Mouse (Mus musculus) hindbrain, embryonic 12.5 days (tissue): ENCODE measurements at regions not wholly inside any gene's neighbourhood (a gene's known extent, or its start where the extent isn't known, plus 50 kb on each side); places are given as distances from the start of the nearest gene placed in this dataset.

Experiments
- ATAC-seq: fragments of 200-750 bp; cut with Nextera tagmentation; 2 replicates; pipeline ENCODE4 v1.8.0; 2017; ENCODE audit warnings: moderate TSS enrichment; ENCODE audit not compliant: low FRiP score
- H3K27ac ChIP-seq: fragments of 300-500 bp; sonication (generic); 2 replicates; pipeline ENCODE4 v1.5.1; 2016; ENCODE audit warnings: mild to moderate bottlenecking
- H3K27me3 ChIP-seq: fragments of 300-500 bp; sonication (generic); 2 replicates; pipeline ENCODE4 v1.6.1; 2016; ENCODE audit warnings: mild to moderate bottlenecking
- H3K36me3 ChIP-seq: fragments of 300-500 bp; sonication (generic); 2 replicates; pipeline ENCODE4 v1.6.1; 2016; ENCODE audit warnings: mild to moderate bottlenecking
- H3K4me1 ChIP-seq: fragments of 300-500 bp; sonication (generic); 2 replicates; pipeline ENCODE4 v1.6.1; 2016
- H3K4me2 ChIP-seq: fragments of 300-500 bp; sonication (generic); replicated peaks from 2 replicates; pipeline ENCODE4 v1.6.1; 2016; ENCODE audit warnings: mild to moderate bottlenecking
- H3K4me3 ChIP-seq: fragments of 300-500 bp; sonication (generic); 2 replicates; pipeline ENCODE4 v1.5.1; 2016; ENCODE audit warnings: mild to moderate bottlenecking
- H3K9ac ChIP-seq: fragments of 300-500 bp; sonication (generic); 2 replicates; pipeline ENCODE4 v1.6.1; 2016; ENCODE audit warnings: mild to moderate bottlenecking, moderate library complexity
- H3K9me3 ChIP-seq: fragments of 300-500 bp; sonication (generic); replicated peaks from 2 replicates; pipeline ENCODE4 v1.6.1; 2016; ENCODE audit warnings: mild to moderate bottlenecking
- WGBS: fragments of 180-500 bp; shearing (Covaris S2); methylation state at CpG from one replicate; pipeline ENCODE4 v1.1.7; 2016; 5-methylcytosine and 5-hydroxymethylcytosine counted together

DNA sequence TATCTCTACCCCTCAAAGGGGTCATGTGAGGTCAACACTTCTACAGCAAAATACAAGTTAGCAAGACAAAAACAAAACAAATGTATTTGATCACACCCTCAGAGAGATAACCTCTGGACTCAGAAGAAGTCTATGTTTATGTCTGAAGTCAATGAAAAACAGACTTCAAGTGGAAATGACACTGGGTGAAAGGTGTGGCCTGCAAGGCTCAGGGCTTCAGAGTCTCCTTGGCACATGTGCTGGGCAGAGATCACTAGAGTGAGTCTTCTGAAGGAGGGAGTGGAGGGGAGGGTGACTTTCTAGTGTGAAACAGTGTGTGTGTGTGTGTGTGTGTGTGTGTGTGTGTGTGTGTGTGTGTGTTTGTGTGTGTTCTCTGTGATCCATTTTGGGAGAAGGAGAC is 68.2 kb downstream of the Il12a start:
- no peak overlapping the region for H3K9ac ChIP-seq

DNA sequence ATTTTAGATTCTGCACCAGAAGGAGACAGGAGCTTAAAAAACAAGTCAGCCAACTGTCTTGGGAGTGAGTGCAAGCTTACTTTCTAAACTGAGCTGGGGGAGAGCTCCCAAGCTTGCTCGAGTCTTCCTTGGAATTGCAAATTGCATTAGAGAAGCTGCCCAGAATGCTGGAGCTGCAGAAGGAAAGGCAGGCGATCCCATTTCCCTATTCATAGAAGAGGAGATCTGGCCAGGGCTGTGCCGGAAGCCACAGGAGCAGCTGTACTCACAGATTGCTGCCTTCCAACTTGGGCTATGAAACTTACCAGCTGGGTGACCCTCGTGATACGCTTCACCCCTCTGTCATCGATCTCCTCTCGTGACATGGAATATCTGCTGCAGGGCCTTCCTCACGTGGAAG is 68.9 kb downstream of the Il12a start:
- WGBS = 43% methylated on average over 8 of the region's 8 CpGs
- ATAC-seq = no peak

More for the DNA sequence above, 68.2 kb downstream of the Il12a start:
- Histone ChIP-seq H3K4me3 (no peak overlapping the region), H3K9me3 (no peaks in the 10 kb centered on the region), H3K4me2 (no peak overlapping the region), H3K36me3 (no peaks in the 10 kb centered on the region), H3K4me1 (peaks cover 9% of the 10 kb centered on the region; the same call in 1 of the 2 replicates), H3K27ac (no peak overlapping the region), H3K27me3 (no peaks in the 10 kb centered on the region)
- no peak for ATAC-seq

DNA sequence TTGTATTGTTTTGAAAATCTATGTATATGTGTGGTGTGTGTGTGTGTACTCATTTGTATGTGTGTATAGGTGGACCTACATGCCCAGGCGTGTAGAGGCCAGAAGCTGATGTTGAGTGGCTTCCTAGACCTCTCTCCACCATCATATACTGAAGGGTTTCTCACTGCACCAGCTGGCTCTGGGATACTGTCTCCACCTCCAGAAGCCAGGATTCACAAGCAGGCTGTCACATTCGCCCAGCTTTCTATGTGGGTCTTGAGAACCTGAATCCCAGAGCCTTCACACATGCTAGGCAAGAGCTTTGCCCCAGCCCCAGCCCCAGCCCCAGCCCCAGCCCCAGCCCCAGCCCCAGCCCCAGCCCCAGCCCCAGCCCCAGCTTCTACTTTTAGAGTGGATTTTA is 70.4 kb downstream of the Il12a start:
- Histone ChIP-seq H3K4me3 (no peak overlapping the region), H3K27me3 (no peaks in the 10 kb centered on the region), H3K4me1 (peaks cover 9% of the 10 kb centered on the region; the same call in 1 of the 2 replicates), H3K9ac (no peak overlapping the region), H3K36me3 (no peaks in the 10 kb centered on the region), H3K9me3 (no peaks in the 10 kb centered on the region), H3K27ac (no peak overlapping the region), H3K4me2 (no peak overlapping the region)
- no peak for ATAC-seq
- 74% methylated on average over 2 of the region's 2 CpGs for WGBS

More for the DNA sequence above, 68.9 kb downstream of the Il12a start:
- Histone ChIP-seq H3K9me3 (no peaks in the 10 kb centered on the region), H3K9ac (no peak overlapping the region), H3K4me3 (no peak overlapping the region), H3K36me3 (no peaks in the 10 kb centered on the region), H3K27me3 (no peaks in the 10 kb centered on the region), H3K4me2 (no peak overlapping the region), H3K27ac (no peak overlapping the region), H3K4me1 (peaks cover 9% of the 10 kb centered on the region; the same call in 1 of the 2 replicates)

DNA sequence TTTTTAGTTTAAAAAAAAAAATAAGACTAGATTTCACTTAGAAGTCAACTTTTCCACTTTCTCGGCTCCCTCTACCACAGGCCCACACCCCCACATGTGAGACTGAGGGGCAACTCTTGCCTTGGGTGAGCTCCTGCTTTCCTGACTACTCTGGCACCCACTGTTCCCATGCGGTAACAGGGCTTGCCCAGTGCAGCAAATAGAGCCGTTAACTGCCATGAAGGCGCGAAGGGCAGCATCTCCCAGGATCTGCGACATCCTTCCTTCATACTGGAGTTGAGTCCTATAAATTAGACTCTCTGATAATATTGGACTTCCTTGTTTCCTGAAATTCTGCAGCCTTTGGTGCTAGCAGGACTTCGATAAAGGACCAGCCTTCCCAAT is 70.8 kb downstream of the Il12a start:
- no peaks in the 10 kb centered on the region for H3K36me3 ChIP-seq
- no peaks in the 10 kb centered on the region for H3K9me3 ChIP-seq
- H3K27me3 ChIP-seq = no peaks in the 10 kb centered on the region
- no peak for ATAC-seq
- no peak overlapping the region for H3K9ac ChIP-seq
- no peak overlapping the region for H3K4me3 ChIP-seq
- no peak overlapping the region for H3K4me2 ChIP-seq
- H3K27ac ChIP-seq = no peak overlapping the region
- 69% methylated on average over 7 of the region's 7 CpGs for WGBS
- peaks cover 9% of the 10 kb centered on the region; the same call in 1 of the 2 replicates for H3K4me1 ChIP-seq

DNA sequence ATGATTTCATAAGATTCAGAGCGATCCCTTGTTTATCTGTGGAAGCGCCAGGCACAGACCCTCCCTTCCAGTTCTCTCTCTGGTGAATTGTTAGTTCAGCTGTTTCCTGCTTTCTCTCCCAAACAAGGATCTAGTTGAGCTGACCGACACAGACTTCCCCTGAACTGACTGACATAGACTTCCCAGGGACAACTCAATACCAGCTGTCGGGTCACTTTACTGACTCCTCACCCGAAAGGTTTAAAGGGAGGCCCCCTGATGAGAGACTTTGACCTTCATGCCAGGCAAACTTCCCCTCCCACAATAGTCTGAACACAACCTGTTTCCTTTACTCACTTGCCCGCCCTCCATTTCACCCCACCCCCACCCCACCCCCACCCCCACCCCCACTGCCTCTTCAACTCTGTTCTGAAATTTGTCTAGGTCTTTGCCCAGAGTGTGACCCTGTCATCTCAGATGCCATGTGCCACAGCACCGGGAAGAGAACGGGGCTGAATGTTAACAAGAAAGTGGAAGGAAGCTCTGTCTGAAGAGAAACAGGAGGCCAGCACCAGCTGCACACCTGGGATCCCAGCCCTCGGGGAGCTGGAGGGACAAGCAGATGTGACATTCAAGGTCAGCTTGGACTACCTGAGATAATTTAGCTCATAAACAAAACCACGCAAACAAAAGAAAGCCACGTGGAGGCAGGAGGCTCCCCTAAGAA is 71.3 kb downstream of the Il12a start:
- Histone ChIP-seq H3K9me3 (no peaks in the 10 kb centered on the region), H3K27ac (no peak overlapping the region), H3K4me1 (peaks cover 9% of the 10 kb centered on the region; the same call in 1 of the 2 replicates), H3K4me3 (no peak overlapping the region), H3K4me2 (no peak overlapping the region), H3K9ac (no peak overlapping the region), H3K36me3 (no peaks in the 10 kb centered on the region), H3K27me3 (no peaks in the 10 kb centered on the region)
- no peak for ATAC-seq
- 39% methylated on average over 11 of the region's 11 CpGs for WGBS

DNA sequence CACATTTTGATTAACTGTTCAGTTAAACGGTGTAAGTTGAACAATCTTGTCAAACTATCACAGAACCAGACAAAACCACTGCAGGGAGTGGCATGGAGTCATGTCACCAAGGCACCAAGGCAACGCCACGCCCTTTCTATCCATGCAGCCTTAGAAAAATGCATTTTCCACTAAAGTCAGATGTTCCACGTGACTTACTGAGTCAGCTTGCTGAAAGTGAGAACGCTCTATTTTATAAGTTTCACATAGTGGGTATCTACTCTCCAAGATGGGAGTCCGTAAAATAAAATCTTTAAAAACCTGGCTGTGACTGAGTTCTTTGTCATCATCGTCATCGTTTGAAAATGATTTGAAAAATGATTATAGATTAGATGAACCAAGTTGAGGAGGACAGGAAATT is 72.5 kb downstream of the Il12a start:
- no peak overlapping the region for H3K4me2 ChIP-seq
- H3K9ac ChIP-seq = no peak overlapping the region
- no peak overlapping the region for H3K27ac ChIP-seq
- WGBS = 89% methylated on average over 8 of the region's 8 CpGs
- no peaks in the 10 kb centered on the region for H3K27me3 ChIP-seq
- H3K9me3 ChIP-seq = no peaks in the 10 kb centered on the region
- H3K4me1 ChIP-seq = peaks cover 9% of the 10 kb centered on the region; the same call in 1 of the 2 replicates
- no peak for ATAC-seq
- no peak overlapping the region for H3K4me3 ChIP-seq
- no peaks in the 10 kb centered on the region for H3K36me3 ChIP-seq

DNA sequence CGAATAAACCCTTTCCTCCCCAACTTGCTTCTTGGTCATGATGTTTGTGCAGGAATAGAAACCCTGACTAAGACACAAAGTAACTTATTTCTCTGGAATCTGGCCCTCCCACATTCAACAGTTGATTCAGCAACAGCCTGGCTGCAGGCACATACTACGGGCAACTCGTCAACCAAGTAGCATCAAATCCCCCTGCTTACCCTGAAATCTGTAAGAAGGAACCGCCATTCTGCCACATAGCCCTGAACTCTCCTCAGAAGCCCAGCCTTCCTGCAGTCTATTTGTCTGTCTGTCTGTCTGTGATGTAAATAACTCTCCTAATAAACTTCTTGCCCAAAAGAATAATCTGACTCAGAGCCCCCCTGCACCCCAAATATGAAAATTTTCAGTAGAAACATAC is 73.9 kb downstream of the Il12a start:
- Histone ChIP-seq H3K4me1 (peaks cover 9% of the 10 kb centered on the region; the same call in 1 of the 2 replicates), H3K4me2 (no peak overlapping the region), H3K36me3 (no peaks in the 10 kb centered on the region), H3K9ac (no peak overlapping the region), H3K4me3 (no peak overlapping the region), H3K27me3 (no peaks in the 10 kb centered on the region), H3K9me3 (no peaks in the 10 kb centered on the region), H3K27ac (no peak overlapping the region)
- 99% methylated on average over 4 of the region's 4 CpGs for WGBS
- ATAC-seq = no peak

DNA sequence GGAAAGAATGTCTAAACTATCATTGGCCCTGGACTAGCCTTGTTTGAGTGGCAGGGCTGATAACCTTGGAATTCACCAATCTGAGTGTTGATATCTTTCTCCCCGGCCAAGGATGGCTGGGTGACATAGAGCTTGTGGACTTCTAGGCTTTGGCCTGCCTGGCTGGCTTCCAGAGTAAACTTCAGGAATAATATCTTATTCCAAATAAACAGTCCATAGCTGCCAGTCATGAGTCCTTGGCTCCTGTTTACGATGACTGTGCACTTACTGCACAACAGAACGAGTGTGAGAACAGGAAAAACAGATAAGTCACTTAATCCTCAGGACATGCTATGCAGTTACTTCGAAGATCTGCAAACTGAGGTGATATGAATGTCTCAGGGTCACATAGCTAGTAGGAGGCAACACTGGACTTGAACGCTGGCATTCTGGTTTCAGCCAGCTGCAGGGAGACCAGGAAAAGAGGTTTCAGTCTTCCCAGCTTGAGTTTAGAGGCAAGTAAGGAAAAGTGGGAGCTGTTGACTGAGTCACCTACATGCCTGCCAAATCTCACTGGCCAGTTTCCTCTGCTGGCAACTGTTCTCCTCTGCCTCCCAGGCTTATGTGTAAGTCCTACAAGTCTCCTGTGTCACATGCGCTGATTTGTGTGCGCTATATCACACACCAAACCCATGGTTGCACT is 74.6 kb downstream of the Il12a start:
- H3K4me2 ChIP-seq = no peak overlapping the region
- H3K36me3 ChIP-seq = no peaks in the 10 kb centered on the region
- H3K4me1 ChIP-seq = peaks cover 9% of the 10 kb centered on the region; the same call in 1 of the 2 replicates
- H3K9ac ChIP-seq = no peak overlapping the region
- no peak for ATAC-seq
- H3K9me3 ChIP-seq = no peaks in the 10 kb centered on the region
- H3K27ac ChIP-seq = no peak overlapping the region
- WGBS = 79% methylated on average over 7 of the region's 7 CpGs
- no peaks in the 10 kb centered on the region for H3K27me3 ChIP-seq
- H3K4me3 ChIP-seq = no peak overlapping the region

DNA sequence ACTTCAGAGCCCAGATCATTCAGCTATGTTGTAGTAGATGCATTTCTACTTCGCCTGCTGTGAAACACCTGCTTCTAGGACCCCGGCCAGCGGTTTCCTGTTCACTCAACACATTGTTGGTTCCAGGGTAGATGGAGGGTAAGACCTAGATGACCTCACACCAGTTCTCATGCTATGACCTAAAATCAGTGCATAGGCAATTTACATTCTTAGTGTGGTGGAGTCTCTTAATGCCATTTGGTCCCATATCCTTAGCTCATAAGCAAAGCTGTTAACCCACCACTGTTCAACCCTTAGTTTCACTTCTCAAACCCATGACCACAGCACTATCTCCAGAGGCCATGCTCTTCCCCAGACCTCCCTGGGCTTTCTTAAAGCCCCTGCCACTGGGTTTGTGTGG is 81.1 kb downstream of the Il12a start:
- 84% methylated on average over 3 of the region's 3 CpGs for WGBS
- ATAC-seq = no peak
- H3K4me3 ChIP-seq = no peak overlapping the region

DNA sequence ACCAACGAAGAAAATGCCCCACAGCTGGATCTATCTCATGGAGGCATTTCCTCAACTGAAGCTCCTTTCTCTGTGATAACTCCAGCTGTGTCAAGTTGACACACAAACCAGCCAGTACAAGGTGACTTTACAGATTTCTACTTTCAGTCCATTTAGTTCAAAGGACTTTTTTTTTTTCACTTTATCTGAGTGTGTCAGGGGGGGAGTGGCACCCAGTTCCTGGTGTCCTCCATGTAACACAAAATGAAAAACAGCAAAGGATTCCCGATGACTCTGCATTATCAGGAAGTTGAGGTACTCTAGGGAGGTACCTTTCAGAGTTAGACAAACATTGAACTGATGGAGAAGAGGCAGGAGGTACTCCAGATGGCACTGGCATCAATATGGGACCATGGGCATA is 87.4 kb downstream of the Il12a start:
- no peaks in the 10 kb centered on the region for H3K36me3 ChIP-seq
- H3K27ac ChIP-seq = no peak overlapping the region
- H3K4me2 ChIP-seq = no peak overlapping the region
- no peaks in the 10 kb centered on the region for H3K9me3 ChIP-seq
- peaks cover 5% of the 10 kb centered on the region; the same call in 1 of the 2 replicates for H3K4me1 ChIP-seq
- WGBS = 71% methylated on average over 2 of the region's 2 CpGs
- H3K4me3 ChIP-seq = no peak overlapping the region
- H3K9ac ChIP-seq = no peak overlapping the region
- no peak for ATAC-seq
- no peaks in the 10 kb centered on the region for H3K27me3 ChIP-seq

More for the DNA sequence above, 81.1 kb downstream of the Il12a start:
- Histone ChIP-seq H3K4me1 (no peaks in the 10 kb centered on the region), H3K4me2 (no peak overlapping the region), H3K27me3 (no peaks in the 10 kb centered on the region), H3K9ac (no peak overlapping the region), H3K9me3 (no peaks in the 10 kb centered on the region), H3K36me3 (no peaks in the 10 kb centered on the region), H3K27ac (no peak overlapping the region)

DNA sequence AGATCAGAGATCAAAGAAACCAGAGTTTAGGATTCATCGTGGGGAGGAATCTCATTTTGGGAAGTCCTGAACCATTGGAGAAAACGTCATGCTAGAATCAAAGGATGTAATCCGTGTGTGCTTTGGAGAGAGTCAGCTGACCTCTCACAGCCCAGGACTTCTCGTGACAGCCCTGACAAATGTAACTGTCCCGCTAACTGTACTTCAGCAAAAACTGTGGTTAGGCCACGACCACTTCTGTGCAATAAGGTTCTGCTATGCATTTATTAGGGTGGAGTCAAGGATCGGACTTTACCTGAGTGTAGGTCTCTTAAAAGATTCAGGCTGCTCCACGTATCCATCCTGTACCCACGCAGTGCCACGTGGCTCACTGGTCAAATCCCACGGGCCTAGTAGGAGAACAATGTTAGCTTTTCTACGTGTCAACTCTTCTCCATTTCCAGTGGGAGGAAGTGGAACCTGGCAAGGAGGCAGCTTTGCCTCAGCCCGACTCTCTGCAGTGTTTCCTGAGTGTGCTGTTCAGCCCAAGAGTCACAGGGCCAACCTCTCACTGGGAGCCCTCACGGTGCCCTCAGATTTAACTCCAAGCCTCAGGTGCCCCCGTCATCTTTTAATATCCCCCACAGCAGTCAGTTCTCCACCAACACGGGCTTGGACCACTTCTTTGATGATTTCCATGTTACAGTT is 88.1 kb downstream of the Il12a start:
- H3K9ac ChIP-seq = no peak overlapping the region
- no peak overlapping the region for H3K4me2 ChIP-seq
- WGBS = 87% methylated on average over 16 of the region's 16 CpGs
- no peaks in the 10 kb centered on the region for H3K9me3 ChIP-seq
- H3K4me1 ChIP-seq = peaks cover 5% of the 10 kb centered on the region; the same call in 1 of the 2 replicates
- no peak overlapping the region for H3K4me3 ChIP-seq
- H3K27me3 ChIP-seq = no peaks in the 10 kb centered on the region
- no peak for ATAC-seq
- no peak overlapping the region for H3K27ac ChIP-seq
- H3K36me3 ChIP-seq = no peaks in the 10 kb centered on the region

DNA sequence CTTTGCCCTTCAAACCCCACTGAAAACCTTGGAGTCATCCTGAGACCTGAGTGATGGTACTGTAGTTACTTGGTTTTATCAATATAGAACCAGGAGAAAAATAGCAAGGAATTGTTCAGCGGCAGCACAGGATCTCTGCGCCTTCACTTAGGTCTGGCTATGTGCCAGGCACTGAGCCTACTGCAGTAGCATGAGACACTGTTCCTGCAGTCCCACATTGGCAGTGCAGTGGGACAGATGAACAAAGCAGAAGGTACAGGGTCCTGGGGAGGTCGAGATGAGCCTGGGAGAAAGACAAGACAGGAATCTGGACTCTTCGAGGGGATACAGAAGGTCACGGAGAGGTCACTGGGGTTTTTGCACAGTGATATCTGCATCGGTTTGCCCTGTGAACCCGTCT is 88.5 kb upstream of the 1110032F04Rik start:
- Histone ChIP-seq H3K9me3 (no peaks in the 10 kb centered on the region), H3K4me3 (no peak overlapping the region), H3K4me1 (peaks cover 5% of the 10 kb centered on the region; the same call in 1 of the 2 replicates), H3K27ac (no peak overlapping the region), H3K4me2 (no peak overlapping the region), H3K9ac (no peak overlapping the region), H3K27me3 (no peaks in the 10 kb centered on the region), H3K36me3 (no peaks in the 10 kb centered on the region)
- ATAC-seq = no peak
- WGBS = 49% methylated on average over 7 of the region's 7 CpGs
